Mouse (Mus musculus): ENCODE measurements at regions not wholly inside any gene's neighbourhood (a gene's known extent, or its start where the extent isn't known, plus 50 kb on each side); places are given as distances from the start of the nearest gene placed in this dataset.

- H3K4me1 ChIP-seq (ENCODE audit: control insufficient read depth, insufficient read depth, low read length), result peaks cover 3% of the 10 kb centered on the region; the same call in 1 of the 2 replicates
- no peaks in the 10 kb centered on the region for H3K36me3 ChIP-seq (ENCODE audit: control insufficient read depth, insufficient read depth, low read length)
- H3K27ac ChIP-seq (ENCODE audit: low read depth, low read length), result no peak overlapping the region
- H3K9me3 ChIP-seq (ENCODE audit: control insufficient read depth, low read length), result no peaks in the 10 kb centered on the region
- no peak for ATAC-seq (ENCODE audit: insufficient read depth, low FRiP score, low TSS enrichment)
- H3K4me3 ChIP-seq (ENCODE audit: low read depth, low read length), result no peak overlapping the region
- H3K4me2 ChIP-seq (ENCODE audit: low read depth), result no peak overlapping the region
- WGBS, result 83% methylated on average over 5 of the region's 5 CpGs
- H3K9ac ChIP-seq (ENCODE audit: low read length), result no peak overlapping the region
- DNase-seq (ENCODE audit: low spot score), result no peak
- no peaks in the 10 kb centered on the region for H3K27me3 ChIP-seq (ENCODE audit: control insufficient read depth, insufficient read depth, low read length)
Measured at GRCm38 (mm10) chr17:45823501-45823900, 89.9 kb upstream of the 1600014C23Rik start.

DNA sequence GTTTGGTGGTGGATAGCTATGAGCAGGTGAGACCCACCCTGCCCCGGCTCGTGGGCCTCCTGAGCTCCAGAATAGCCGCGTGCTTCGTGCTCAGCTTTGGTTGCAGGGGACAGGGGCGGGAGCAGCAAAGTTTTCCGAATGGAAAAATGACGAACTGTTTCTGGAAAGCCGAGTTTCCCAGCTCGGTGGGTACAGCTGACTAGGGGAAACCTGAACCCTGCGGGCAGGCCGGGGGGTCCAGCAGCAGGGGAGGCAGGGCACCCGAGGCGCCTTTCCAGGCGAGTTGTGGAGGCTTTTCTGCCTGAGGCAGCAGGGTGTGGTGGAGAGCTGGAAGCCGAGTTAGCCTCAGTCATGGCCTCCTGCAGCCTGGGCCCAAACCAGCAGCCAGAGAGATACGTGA, 88.8 kb upstream of the 1600014C23Rik start:
- Histone ChIP-seq H3K9ac (ENCODE audit: low read length) (no peak overlapping the region), H3K4me2 (ENCODE audit: low read depth) (no peak overlapping the region), H3K4me3 (ENCODE audit: low read depth, low read length) (no peak overlapping the region), H3K9me3 (ENCODE audit: control insufficient read depth, low read length) (no peaks in the 10 kb centered on the region), H3K27ac (ENCODE audit: low read depth, low read length) (no peak overlapping the region), H3K4me1 (ENCODE audit: control insufficient read depth, insufficient read depth, low read length) (peaks cover 3% of the 10 kb centered on the region; the same call in 1 of the 2 replicates), H3K27me3 (ENCODE audit: control insufficient read depth, insufficient read depth, low read length) (no peaks in the 10 kb centered on the region), H3K36me3 (ENCODE audit: control insufficient read depth, insufficient read depth, low read length) (no peaks in the 10 kb centered on the region)
- no peak for DNase-seq (ENCODE audit: low spot score)
- WGBS, result 86% methylated on average over 17 of the region's 17 CpGs
- ATAC-seq (ENCODE audit: insufficient read depth, low FRiP score, low TSS enrichment), result no peak

DNA sequence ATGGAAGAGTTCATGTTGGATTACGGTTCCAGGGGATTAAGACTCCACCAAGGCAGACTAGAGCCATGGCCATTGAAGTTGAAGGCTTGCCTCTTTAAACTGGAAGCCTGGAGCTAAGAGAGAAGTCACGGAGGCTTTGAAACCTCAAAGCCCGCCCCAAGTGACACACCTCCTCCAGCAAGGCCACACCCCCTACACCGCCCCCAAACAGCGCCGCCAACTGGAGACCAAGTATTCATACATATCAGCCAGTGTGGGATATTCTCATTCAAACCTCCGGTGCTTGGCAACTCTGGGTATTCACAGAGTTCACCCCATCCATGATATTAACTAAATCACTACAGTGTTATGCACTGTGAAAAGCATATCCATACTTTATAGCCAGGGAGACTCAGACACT, 87.7 kb upstream of the 1600014C23Rik start:
- no peaks in the 10 kb centered on the region for H3K27me3 ChIP-seq (ENCODE audit: control insufficient read depth, insufficient read depth, low read length)
- DNase-seq (ENCODE audit: low spot score), result no peak
- H3K4me1 ChIP-seq (ENCODE audit: control insufficient read depth, insufficient read depth, low read length), result peaks cover 3% of the 10 kb centered on the region; the same call in 1 of the 2 replicates
- no peak overlapping the region for H3K4me3 ChIP-seq (ENCODE audit: low read depth, low read length)
- no peak overlapping the region for H3K9ac ChIP-seq (ENCODE audit: low read length)
- no peaks in the 10 kb centered on the region for H3K9me3 ChIP-seq (ENCODE audit: control insufficient read depth, low read length)
- no peak for ATAC-seq (ENCODE audit: insufficient read depth, low FRiP score, low TSS enrichment)
- H3K27ac ChIP-seq (ENCODE audit: low read depth, low read length), result no peak overlapping the region
- WGBS, result 90% methylated on average over 7 of the region's 7 CpGs
- no peak overlapping the region for H3K4me2 ChIP-seq (ENCODE audit: low read depth)
- no peaks in the 10 kb centered on the region for H3K36me3 ChIP-seq (ENCODE audit: control insufficient read depth, insufficient read depth, low read length)

GRCm38 (mm10) chr17:45819143-45819542, 85.5 kb upstream of the 1600014C23Rik start:
- ATAC-seq (ENCODE audit: insufficient read depth, low FRiP score, low TSS enrichment) (no peak), DNase-seq (ENCODE audit: low spot score) (no peak)
- Histone ChIP-seq H3K9me3 (ENCODE audit: control insufficient read depth, low read length) (no peaks in the 10 kb centered on the region), H3K27ac (ENCODE audit: low read depth, low read length) (no peak overlapping the region), H3K9ac (ENCODE audit: low read length) (no peak overlapping the region), H3K27me3 (ENCODE audit: control insufficient read depth, insufficient read depth, low read length) (no peaks in the 10 kb centered on the region), H3K4me2 (ENCODE audit: low read depth) (no peak overlapping the region), H3K4me3 (ENCODE audit: low read depth, low read length) (no peak overlapping the region), H3K36me3 (ENCODE audit: control insufficient read depth, insufficient read depth, low read length) (no peaks in the 10 kb centered on the region), H3K4me1 (ENCODE audit: control insufficient read depth, insufficient read depth, low read length) (no peaks in the 10 kb centered on the region)
- 87% methylated on average over 8 of the region's 8 CpGs for WGBS

DNA sequence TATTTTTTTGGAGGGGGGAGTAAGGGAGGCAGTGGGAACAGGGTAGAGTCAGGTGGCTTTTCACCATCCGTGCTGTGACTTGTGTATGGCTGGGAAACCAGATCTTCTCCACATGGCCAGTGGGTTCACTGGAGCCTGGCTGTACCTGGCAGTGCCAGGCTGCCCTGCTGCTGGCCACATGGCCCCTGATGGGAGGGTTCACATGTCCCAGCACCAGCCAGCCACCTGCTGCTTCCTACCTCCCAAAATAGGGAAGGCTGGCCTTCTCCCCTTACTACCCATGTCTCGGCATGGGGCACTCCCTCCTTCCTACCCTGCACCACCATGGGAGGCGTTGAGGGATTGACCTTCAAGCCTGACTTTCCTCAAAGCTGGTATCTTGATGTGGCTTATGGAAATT, 82.9 kb upstream of the 1600014C23Rik start:
- Histone ChIP-seq H3K9me3 (ENCODE audit: control insufficient read depth, low read length) (no peaks in the 10 kb centered on the region), H3K27ac (ENCODE audit: low read depth, low read length) (no peak overlapping the region), H3K4me2 (ENCODE audit: low read depth) (no peak overlapping the region), H3K4me3 (ENCODE audit: low read depth, low read length) (no peak overlapping the region), H3K9ac (ENCODE audit: low read length) (no peak overlapping the region), H3K27me3 (ENCODE audit: control insufficient read depth, insufficient read depth, low read length) (no peaks in the 10 kb centered on the region), H3K36me3 (ENCODE audit: control insufficient read depth, insufficient read depth, low read length) (no peaks in the 10 kb centered on the region), H3K4me1 (ENCODE audit: control insufficient read depth, insufficient read depth, low read length) (no peaks in the 10 kb centered on the region)
- DNase-seq (ENCODE audit: low spot score) (no peak), ATAC-seq (ENCODE audit: insufficient read depth, low FRiP score, low TSS enrichment) (no peak)
- WGBS, result 80% methylated on average over 3 of the region's 3 CpGs

DNA sequence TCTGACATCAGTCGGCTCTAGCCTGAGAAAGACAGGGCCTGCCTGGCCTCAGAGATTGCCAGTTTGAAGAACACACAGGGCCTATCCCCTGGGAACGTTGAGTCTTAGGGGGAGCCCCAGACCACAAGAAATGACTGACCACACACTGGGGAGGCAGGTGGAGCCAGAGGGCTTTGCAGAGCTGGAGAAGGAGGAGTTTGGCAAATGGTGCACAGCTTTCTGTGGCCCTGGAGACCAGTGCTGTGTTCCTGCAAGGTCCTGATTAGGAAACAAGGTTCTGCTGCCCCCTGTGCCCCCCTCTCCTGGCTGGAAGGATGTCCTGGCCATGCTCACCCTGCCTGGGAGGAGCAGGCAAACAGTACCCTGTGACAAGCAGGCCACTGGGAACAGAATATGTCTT, 82.2 kb upstream of the 1600014C23Rik start:
- Histone ChIP-seq H3K27me3 (ENCODE audit: control insufficient read depth, insufficient read depth, low read length) (no peaks in the 10 kb centered on the region), H3K9me3 (ENCODE audit: control insufficient read depth, low read length) (no peaks in the 10 kb centered on the region), H3K36me3 (ENCODE audit: control insufficient read depth, insufficient read depth, low read length) (no peaks in the 10 kb centered on the region), H3K4me3 (ENCODE audit: low read depth, low read length) (no peak overlapping the region), H3K4me1 (ENCODE audit: control insufficient read depth, insufficient read depth, low read length) (no peaks in the 10 kb centered on the region), H3K4me2 (ENCODE audit: low read depth) (no peak overlapping the region), H3K9ac (ENCODE audit: low read length) (no peak overlapping the region), H3K27ac (ENCODE audit: low read depth, low read length) (no peak overlapping the region)
- no peak for DNase-seq (ENCODE audit: low spot score)
- WGBS, result 55% methylated on average over 2 of the region's 2 CpGs
- ATAC-seq (ENCODE audit: insufficient read depth, low FRiP score, low TSS enrichment), result no peak

GRCm38 (mm10) chr17:45815341-45815740, 81.7 kb upstream of the 1600014C23Rik start:
- 54% methylated on average over 7 of the region's 7 CpGs for WGBS
- no peaks in the 10 kb centered on the region for H3K27me3 ChIP-seq (ENCODE audit: control insufficient read depth, insufficient read depth, low read length)
- H3K9me3 ChIP-seq (ENCODE audit: control insufficient read depth, low read length), result no peaks in the 10 kb centered on the region
- DNase-seq (ENCODE audit: low spot score) (no peak), ATAC-seq (ENCODE audit: insufficient read depth, low FRiP score, low TSS enrichment) (no peak)
- H3K9ac ChIP-seq (ENCODE audit: low read length), result no peak overlapping the region
- no peak overlapping the region for H3K4me3 ChIP-seq (ENCODE audit: low read depth, low read length)
- H3K4me1 ChIP-seq (ENCODE audit: control insufficient read depth, insufficient read depth, low read length), result no peaks in the 10 kb centered on the region
- H3K27ac ChIP-seq (ENCODE audit: low read depth, low read length), result no peak overlapping the region
- no peaks in the 10 kb centered on the region for H3K36me3 ChIP-seq (ENCODE audit: control insufficient read depth, insufficient read depth, low read length)
- no peak overlapping the region for H3K4me2 ChIP-seq (ENCODE audit: low read depth)

DNA sequence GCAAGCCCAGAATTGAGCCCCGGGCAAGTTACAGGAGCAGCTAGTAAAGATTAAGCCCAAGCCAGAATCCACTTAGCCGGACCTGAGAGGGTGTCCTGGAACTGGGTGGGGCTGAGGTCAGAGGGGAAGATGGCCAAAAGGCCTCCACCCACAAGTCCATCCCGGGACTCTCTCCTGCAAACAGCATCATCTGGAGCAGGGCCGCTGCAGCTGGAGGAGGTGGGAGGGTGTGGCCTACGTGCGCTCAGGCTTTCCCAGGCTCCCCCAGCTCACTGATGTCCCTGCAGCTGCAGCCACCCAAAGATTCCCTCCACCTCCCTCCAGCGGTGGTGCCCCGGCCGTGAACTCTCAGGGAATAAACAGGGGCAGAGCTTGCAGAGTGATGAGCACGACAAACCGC, 80.9 kb upstream of the 1600014C23Rik start:
- Histone ChIP-seq H3K27ac (ENCODE audit: low read depth, low read length) (no peak overlapping the region), H3K27me3 (ENCODE audit: control insufficient read depth, insufficient read depth, low read length) (no peaks in the 10 kb centered on the region), H3K4me1 (ENCODE audit: control insufficient read depth, insufficient read depth, low read length) (no peaks in the 10 kb centered on the region), H3K4me3 (ENCODE audit: low read depth, low read length) (no peak overlapping the region), H3K36me3 (ENCODE audit: control insufficient read depth, insufficient read depth, low read length) (no peaks in the 10 kb centered on the region), H3K4me2 (ENCODE audit: low read depth) (no peak overlapping the region), H3K9ac (ENCODE audit: low read length) (no peak overlapping the region), H3K9me3 (ENCODE audit: control insufficient read depth, low read length) (no peaks in the 10 kb centered on the region)
- 18% methylated on average over 11 of the region's 11 CpGs for WGBS
- DNase-seq (ENCODE audit: low spot score) (no peak), ATAC-seq (ENCODE audit: insufficient read depth, low FRiP score, low TSS enrichment) (no peak)

DNA sequence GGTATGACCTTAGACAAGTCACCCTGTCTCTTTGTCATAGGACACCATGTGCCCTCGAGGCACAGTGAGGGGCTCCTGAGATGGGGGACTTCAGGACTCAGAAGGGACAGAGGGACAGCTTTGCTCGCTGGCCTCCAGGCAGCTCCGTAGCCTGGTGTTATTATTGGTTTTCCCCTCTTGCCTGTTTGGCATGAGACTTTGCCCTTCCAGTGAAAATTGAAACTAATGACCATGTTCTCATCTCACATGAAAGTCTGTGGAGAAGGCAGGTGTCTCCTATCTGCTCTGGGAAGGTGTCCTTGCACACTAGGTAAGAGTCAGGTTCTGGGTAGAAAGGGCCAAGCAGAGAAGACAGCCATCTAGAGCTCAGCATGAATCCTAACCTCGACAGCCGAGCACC, 80.3 kb upstream of the 1600014C23Rik start:
- Histone ChIP-seq H3K36me3 (ENCODE audit: control insufficient read depth, insufficient read depth, low read length) (no peaks in the 10 kb centered on the region), H3K4me2 (ENCODE audit: low read depth) (no peak overlapping the region), H3K4me3 (ENCODE audit: low read depth, low read length) (no peak overlapping the region), H3K27me3 (ENCODE audit: control insufficient read depth, insufficient read depth, low read length) (no peaks in the 10 kb centered on the region), H3K27ac (ENCODE audit: low read depth, low read length) (no peak overlapping the region), H3K9ac (ENCODE audit: low read length) (no peak overlapping the region), H3K4me1 (ENCODE audit: control insufficient read depth, insufficient read depth, low read length) (no peaks in the 10 kb centered on the region), H3K9me3 (ENCODE audit: control insufficient read depth, low read length) (no peaks in the 10 kb centered on the region)
- DNase-seq (ENCODE audit: low spot score) (no peak), ATAC-seq (ENCODE audit: insufficient read depth, low FRiP score, low TSS enrichment) (no peak)
- 66% methylated on average over 5 of the region's 5 CpGs for WGBS
